In genomic region chr1:63819536-63820254, GRCm38 (mm10) we compare ENCODE assay signal across 15 mouse cellular contexts. TPM values are rescaled to one million over a fixed set of nuclear protein-coding genes. Genes with fewer than 3 reads are reported as not detected.
DNase-seq lines count a peak whose midpoint lies in the region; ATAC-seq lines count a peak whose summit lies in the region.
"Had no signal": no experiment of that assay in that cellular context is flagged by ENCODE, and none has a peak within 500 bp of the region (broad histone marks: within the 10 kb centered on the region; RNA-seq: fewer than 3 reads in every experiment).

No protein-coding gene starts in this region.

- H3K4me3 ChIP-seq in heart, embryonic 12.5 days, result no peak overlapping the region
- H3K4me3 ChIP-seq in forebrain, embryonic 11.5 days (ENCODE audit: low read depth, low read length), result no peak overlapping the region
- H3K4me3 ChIP-seq in hindbrain, embryonic 11.5 days (ENCODE audit: low read depth, low read length), result no peak overlapping the region
- H3K4me3 ChIP-seq in midbrain, embryonic 14.5 days (replicated peaks; ENCODE audit: low read depth, low read length), result no peak overlapping the region
- H3K4me3 ChIP-seq: embryonic facial prominence, embryonic 12.5 days had no signal

- no peaks in the 10 kb centered on the region for H3K9me3 ChIP-seq in heart, embryonic 12.5 days (replicated peaks)
- H3K9me3 ChIP-seq in forebrain, embryonic 11.5 days (ENCODE audit: control insufficient read depth, low read length), result no peaks in the 10 kb centered on the region
- H3K9me3 ChIP-seq in hindbrain, embryonic 11.5 days (ENCODE audit: control insufficient read depth, low read length), result no peaks in the 10 kb centered on the region
- H3K9me3 ChIP-seq in midbrain, embryonic 14.5 days (ENCODE audit: control insufficient read depth, low read length), result no peaks in the 10 kb centered on the region
- H3K9me3 ChIP-seq: embryonic facial prominence, embryonic 12.5 days had no signal

- H3K4me2 ChIP-seq in heart, embryonic 12.5 days, result peak overlapping the region; percentile 5; the same call in 1 of the 2 replicates
- peak overlapping the region; percentile 19; the same call in 1 of the 2 replicates for H3K4me2 ChIP-seq in forebrain, embryonic 11.5 days (ENCODE audit: low read depth, low read length, severe bottlenecking)
- H3K4me2 ChIP-seq in hindbrain, embryonic 11.5 days (replicated peaks; ENCODE audit: low read depth, low read length), result no peak overlapping the region
- 0 out of 2 replicates have a peak overlapping the region, but pooled peaks have one; percentile 17 for H3K4me2 ChIP-seq in midbrain, embryonic 14.5 days (ENCODE audit: low read length)
- H3K4me2 ChIP-seq: embryonic facial prominence, embryonic 12.5 days; lung, embryonic 14.5 days had no signal

- no peaks in the 10 kb centered on the region for H3K27me3 ChIP-seq in heart, embryonic 12.5 days (replicated peaks)
- no peaks in the 10 kb centered on the region for H3K27me3 ChIP-seq in forebrain, embryonic 11.5 days (ENCODE audit: control insufficient read depth, insufficient read depth, low read length)
- no peaks in the 10 kb centered on the region for H3K27me3 ChIP-seq in hindbrain, embryonic 11.5 days (ENCODE audit: control insufficient read depth, insufficient read depth, low read length)
- H3K27me3 ChIP-seq in midbrain, embryonic 14.5 days (ENCODE audit: control insufficient read depth, insufficient read depth, low read length), result no peaks in the 10 kb centered on the region
- H3K27me3 ChIP-seq: CH12.LX; embryonic facial prominence, embryonic 12.5 days had no signal

- peaks cover 14% of the 10 kb centered on the region for H3K4me1 ChIP-seq in heart, embryonic 12.5 days (replicated peaks)
- peaks cover 14% of the 10 kb centered on the region; the same call in 1 of the 2 replicates for H3K4me1 ChIP-seq in forebrain, embryonic 11.5 days (replicated peaks; ENCODE audit: control insufficient read depth, insufficient read depth, low read length)
- 0 out of 2 replicates have a peak, but pooled peaks cover 4% of the 10 kb centered on the region for H3K4me1 ChIP-seq in hindbrain, embryonic 11.5 days (replicated peaks; ENCODE audit: control insufficient read depth, insufficient read depth, low read length)
- H3K4me1 ChIP-seq in midbrain, embryonic 14.5 days (ENCODE audit: control insufficient read depth, insufficient read depth, low read length), result peaks cover 11% of the 10 kb centered on the region

- ATAC-seq in heart, embryonic 12.5 days (ENCODE audit: insufficient number of reproducible peaks, low FRiP score), result no peak
- peak; percentile 85 for ATAC-seq in forebrain, embryonic 11.5 days (replicated peaks; ENCODE audit: low FRiP score)
- no peak for ATAC-seq in hindbrain, embryonic 11.5 days (ENCODE audit: low FRiP score)
- ATAC-seq in midbrain, embryonic 14.5 days (ENCODE audit: low FRiP score, low TSS enrichment), result no peak
- ATAC-seq in megakaryocyte progenitor cell, adult 5-6 weeks (replicated peaks; ENCODE audit: poor library complexity), result no peak
- ATAC-seq in inflammation-experienced regulatory T-cells, adult 6 months, result no peak

- H3K36me3 ChIP-seq in heart, embryonic 12.5 days, result no peaks in the 10 kb centered on the region
- no peaks in the 10 kb centered on the region for H3K36me3 ChIP-seq in forebrain, embryonic 11.5 days (ENCODE audit: control insufficient read depth, insufficient read depth, low read length)
- H3K36me3 ChIP-seq in hindbrain, embryonic 11.5 days (ENCODE audit: control insufficient read depth, insufficient read depth, low read length), result no peaks in the 10 kb centered on the region
- no peaks in the 10 kb centered on the region for H3K36me3 ChIP-seq in midbrain, embryonic 14.5 days (ENCODE audit: control insufficient read depth, insufficient read depth, low read length)
- H3K36me3 ChIP-seq: embryonic facial prominence, embryonic 12.5 days had no signal

- H3K9ac ChIP-seq in heart, embryonic 12.5 days, result no peak overlapping the region; the same call in 1 of the 2 replicates
- no peak overlapping the region for H3K9ac ChIP-seq in forebrain, embryonic 11.5 days (ENCODE audit: low read length)
- H3K9ac ChIP-seq in hindbrain, embryonic 11.5 days (ENCODE audit: low read depth, low read length), result no peak overlapping the region
- no peak overlapping the region; the same call in 1 of the 2 replicates for H3K9ac ChIP-seq in midbrain, embryonic 14.5 days (replicated peaks; ENCODE audit: low read length)
- H3K9ac ChIP-seq: embryonic facial prominence, embryonic 12.5 days; lung, embryonic 14.5 days had no signal

- WGBS in heart, embryonic 12.5 days, result 50% methylated on average over 11 of the region's 11 CpGs
- WGBS in forebrain, embryonic 11.5 days, result 13% methylated on average over 11 of the region's 11 CpGs
- 48% methylated on average over 11 of the region's 11 CpGs for WGBS in hindbrain, embryonic 11.5 days
- 22% methylated on average over 11 of the region's 11 CpGs for WGBS in midbrain, embryonic 14.5 days

- peak overlapping the region; percentile 48 for H3K27ac ChIP-seq in heart, embryonic 12.5 days (ENCODE audit: poor library complexity, severe bottlenecking)
- H3K27ac ChIP-seq in forebrain, embryonic 11.5 days (ENCODE audit: low read depth, low read length), result peak overlapping the region; percentile 62
- 0 out of 2 replicates have a peak overlapping the region, but pooled peaks have one; percentile 17 for H3K27ac ChIP-seq in hindbrain, embryonic 11.5 days (ENCODE audit: low read depth, low read length)
- H3K27ac ChIP-seq in midbrain, embryonic 14.5 days (replicated peaks; ENCODE audit: low read depth, low read length), result peak overlapping the region; percentile 66

- DNase-seq in heart, adult 9 months (ENCODE audit: low spot score in 2 of 2), result no peak
- DNase-seq in forebrain, embryonic 11.5 days (ENCODE audit: low spot score), result peak; percentile 72
- peak; percentile 13 for DNase-seq in hindbrain, embryonic 11.5 days (ENCODE audit: low spot score)
- DNase-seq in midbrain, embryonic 14.5 days, result peak; percentile 63
- no peak for DNase-seq in adrenal gland, postnatal 36 days
- DNase-seq: lung, embryonic 14.5 days had no signal

RNA-seq across cellular contexts. Expression of gene 4933402D24Rik, which starts 50.6 kb away (rescaled TPM):
- polyA plus RNA-seq in heart, embryonic 12.5 days (2016; fragmentation: Nextera tagmentation; extraction: Ambion mirVana), result 0.15 and 0.24 TPM in 2 replicates
- polyA plus RNA-seq in forebrain, embryonic 11.5 days (2014; fragmentation: Nextera tagmentation; extraction: Ambion mirVana), result 0.20 and 0.41 TPM in 2 replicates
- 0.28 TPM in 1 of 2 replicates, not detected in the other for polyA plus RNA-seq in hindbrain, embryonic 11.5 days (2014; fragmentation: Nextera tagmentation; extraction: Ambion mirVana)
- 0.43 and 0.49 TPM in 2 replicates for polyA plus RNA-seq in midbrain, embryonic 14.5 days (2014; fragmentation: Nextera tagmentation; extraction: Ambion mirVana)
- total RNA-seq in megakaryocyte progenitor cell, adult 5-6 weeks (2015), result not detected in 2 replicates
- total RNA-seq in megakaryocyte progenitor cell, adult 5-6 weeks (2017), result not detected in 2 replicates
- under 1 TPM in 1 of 3 experiments, not detected in 2; 0.26 TPM for polyA plus RNA-seq in inflammation-experienced regulatory T-cells, adult 6 months (2017; shearing (Covaris generic))
- total RNA-seq in adrenal gland, postnatal 36 days (2021), result not detected
- total RNA-seq: CH12.LX; granulocyte monocyte progenitor cell, adult 5-6 weeks; neutrophil, adult 5-6 weeks had no signal
- polyA plus RNA-seq: large intestine, adult 2 months; lung, embryonic 14.5 days; stomach, embryonic 16.5 days had no signal

Comparison
In these comparisons a context has a peak if more than half of its experiments do, and no peak if none do; other contexts are left out.
1. DNase-seq: peak in forebrain, embryonic 11.5 days (single experiment), hindbrain, embryonic 11.5 days (single experiment) and midbrain, embryonic 14.5 days (single experiment); none in heart, adult 9 months (0 of 2) and adrenal gland, postnatal 36 days (0 of 2).
2. Peak in every context shown above with its lines, with median percentiles within 50 percentile points of each other: H3K27ac ChIP-seq.